Mouse (Mus musculus): ENCODE measurements around the gene Ccnc.
"Not testable (repeated sequence)": the region's sequence is repeated elsewhere in the genome, so short reads cannot be mapped to it uniquely, and the experiment has no call there.

Gene Ccnc

DNA sequence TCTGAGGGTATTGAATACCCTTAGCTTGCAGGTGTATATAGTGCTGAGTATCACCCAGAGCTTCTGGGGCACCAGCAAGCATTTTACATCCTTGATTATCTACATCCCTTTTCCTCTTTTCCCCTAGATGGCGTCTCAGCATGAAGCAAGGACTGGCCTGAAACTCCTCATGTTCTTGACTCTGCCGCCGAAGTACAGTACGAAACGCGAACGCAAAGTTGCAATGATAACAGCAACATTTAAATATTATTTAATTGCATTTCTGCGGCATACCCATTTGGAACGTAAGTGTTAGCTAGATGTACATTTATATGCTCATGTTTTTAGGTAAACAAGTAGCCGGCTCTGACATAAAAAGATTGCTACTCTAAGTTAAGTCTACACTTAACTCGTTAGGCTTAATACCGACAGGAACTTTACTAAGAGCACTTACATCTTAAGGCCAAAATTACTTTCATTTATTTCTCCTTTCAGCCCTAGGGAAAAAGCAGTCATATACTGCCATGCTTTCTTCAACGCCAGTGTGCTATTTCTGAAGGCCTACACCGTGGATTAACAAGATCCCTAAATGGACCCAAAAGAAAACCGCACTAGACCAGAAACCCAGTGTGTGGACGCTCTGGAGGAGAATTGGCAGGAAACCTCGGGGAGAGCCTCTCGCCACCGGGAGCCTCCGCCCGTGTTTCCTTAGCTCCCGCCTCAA lies 438 bp upstream of the Ccnc start:
- DNase-seq (ENCODE audit: inconsistent ontology term) = no peak

DNA sequence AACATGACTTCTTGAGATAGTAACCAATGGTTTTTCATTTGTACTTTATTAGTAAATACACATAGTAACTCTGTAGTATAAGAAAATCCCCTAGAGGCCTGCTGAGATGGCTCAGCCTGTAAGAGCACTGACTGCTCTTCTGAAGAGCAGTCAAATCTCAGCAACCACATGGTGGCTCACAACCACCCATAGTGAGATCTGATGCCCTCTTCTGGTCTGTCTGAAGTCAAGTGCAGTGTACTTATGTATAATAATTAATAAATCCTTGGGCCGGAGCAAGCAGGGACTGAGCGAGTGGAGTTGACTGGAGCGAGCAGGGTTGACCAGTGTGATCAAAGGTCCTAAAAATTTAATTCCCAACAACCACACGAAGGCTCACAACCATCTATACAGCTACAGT lies 11.7 kb downstream of the Ccnc start:
- no peak for DNase-seq (ENCODE audit: inconsistent ontology term)

DNA sequence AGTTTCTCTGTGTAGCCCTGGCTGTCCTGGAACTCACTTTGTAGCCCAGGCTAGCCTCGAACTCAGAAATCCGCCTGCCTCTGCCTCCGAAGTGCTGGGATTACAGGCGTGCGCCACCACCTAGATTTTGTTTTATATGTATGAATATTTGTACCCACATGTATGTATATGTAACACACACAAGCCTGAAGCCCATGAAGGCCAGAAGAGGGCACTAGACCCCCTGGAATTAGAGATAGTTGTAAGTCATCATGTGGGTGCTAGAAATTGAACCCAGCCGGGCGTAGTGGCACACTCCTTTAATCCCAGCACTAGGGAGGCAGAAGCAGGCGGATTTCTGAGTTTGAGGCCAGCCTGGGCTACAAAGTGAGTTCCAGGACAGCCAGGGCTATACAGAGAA lies 16.6 kb downstream of the Ccnc start:
- not testable (repeated sequence) for DNase-seq (ENCODE audit: inconsistent ontology term)

DNA sequence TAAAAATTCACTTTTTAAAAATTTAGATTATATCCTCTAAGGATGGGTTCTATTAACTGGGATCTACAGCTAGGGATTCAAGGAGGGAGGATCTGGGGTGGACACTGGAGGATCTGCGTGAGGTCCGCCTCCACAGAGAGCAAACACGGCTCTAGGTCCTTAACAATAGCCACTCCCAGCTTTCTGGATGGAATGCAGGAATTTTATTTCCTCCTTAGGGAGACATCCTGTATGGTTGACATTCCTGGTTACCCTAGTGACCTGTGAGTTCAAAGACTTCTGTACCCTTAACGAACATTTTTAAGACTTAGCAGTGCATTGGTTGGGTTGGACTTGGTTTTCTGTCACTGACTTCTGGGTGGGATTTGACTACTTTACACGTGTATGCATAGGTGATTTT lies 18.2 kb downstream of the Ccnc start:
- no peak for DNase-seq (ENCODE audit: inconsistent ontology term)

DNA sequence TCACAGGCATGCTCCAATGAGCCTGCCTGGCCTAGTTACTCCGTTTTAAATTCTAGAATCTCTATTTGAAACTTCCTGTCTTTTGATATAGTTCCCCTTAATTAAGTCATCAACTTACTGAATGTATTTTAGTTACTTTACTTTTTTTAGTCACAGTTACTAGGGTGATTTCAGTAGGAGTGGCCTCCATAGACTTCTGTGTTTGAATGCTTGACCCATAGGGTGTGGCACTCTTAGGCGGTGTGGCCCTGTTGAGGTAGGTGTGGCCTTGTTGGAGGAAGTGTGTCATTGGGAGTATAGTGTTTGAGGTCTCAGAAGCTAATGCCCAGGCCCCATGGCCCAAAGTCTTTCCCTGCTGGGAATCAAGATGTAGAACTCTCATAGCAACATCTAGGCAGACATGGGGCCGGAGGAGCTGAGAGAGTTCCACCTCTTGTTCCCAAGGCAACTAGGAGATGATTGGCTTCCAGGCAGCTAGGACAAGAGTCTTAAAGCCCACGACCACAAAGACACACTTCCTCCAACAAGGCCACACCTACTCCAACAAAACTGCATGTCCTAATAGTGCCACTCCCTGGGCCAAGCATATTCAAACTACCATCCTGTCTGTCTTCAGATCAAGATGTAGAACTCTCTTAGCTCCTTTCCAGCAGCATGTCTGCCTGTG lies 27.8 kb downstream of the Ccnc start:
- no peak for DNase-seq (ENCODE audit: inconsistent ontology term)

DNA sequence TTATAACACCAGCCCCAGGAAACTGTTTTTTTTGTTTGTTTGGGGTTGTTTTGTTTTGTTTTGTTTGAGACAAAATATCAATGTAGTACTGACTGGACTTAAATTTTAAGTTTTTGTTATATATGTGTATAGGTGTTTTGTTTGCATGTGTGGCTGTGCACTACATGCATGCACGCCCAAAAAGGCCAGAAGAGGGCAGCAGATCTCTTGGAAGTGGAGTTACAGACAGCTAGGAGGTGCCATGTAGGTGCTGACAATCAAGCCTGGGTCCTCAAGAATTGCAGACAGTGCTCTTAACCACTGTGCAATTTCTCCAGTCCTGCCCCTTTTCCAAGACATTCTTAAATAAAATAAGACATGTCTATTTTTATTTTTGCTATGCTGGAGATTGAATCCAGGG lies 31.4 kb downstream of the Ccnc start:
- DNase-seq (ENCODE audit: inconsistent ontology term) = no peak

DNA sequence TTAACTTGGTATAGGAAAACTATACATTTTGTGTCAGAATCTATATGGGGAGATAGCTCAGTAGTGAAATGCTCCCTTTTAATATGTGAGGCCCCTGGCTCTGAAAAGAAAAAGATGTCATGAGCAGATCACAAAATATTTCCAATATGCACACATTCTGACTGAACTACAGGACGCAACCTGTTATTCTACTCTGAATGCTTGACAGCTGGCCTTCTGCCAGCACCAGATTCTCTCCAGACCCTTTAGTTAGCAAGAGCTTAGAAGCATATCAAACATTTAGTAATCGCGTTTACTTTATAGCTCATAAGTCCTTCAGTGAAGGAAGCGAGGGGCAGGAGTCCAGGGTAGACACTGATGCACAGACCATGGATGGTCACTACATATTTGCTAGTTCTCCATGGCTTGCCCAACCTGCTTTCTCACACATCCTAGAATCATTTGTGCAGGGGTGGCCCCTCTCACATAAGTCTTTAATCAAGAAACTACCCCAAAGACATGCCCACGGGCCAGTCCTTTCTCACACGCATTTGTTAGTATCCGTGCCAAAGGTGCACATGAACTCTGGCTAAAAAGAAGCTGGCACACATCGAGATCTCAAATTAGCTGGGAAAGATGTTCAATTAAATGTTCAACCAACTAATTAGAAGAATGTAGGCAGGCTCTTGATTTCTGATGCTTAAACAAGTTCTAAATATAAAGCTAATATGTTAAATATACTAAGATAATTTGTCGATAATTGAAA lies 34.1 kb downstream of the Ccnc start:
- DNase-seq (ENCODE audit: inconsistent ontology term) = no peak

DNA sequence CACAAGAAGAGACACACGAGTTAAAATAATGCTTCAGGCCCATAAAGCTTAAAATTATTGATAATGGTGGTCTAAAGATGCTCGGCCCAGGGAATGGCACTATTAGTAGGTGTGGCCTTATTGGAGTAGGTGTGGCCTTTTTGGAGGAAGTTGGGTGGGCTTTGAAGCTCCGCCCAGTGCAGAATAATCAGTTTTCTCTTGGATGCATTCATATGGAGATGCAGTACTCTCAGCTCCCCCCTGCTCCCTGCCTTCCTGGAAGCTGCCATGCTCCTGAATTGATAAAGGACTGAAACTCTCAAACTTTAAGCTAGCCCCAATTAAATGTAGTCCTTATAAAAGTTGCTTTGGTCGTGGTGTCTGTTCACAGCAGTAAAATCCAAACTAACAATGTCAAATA lies 36.3 kb downstream of the Ccnc start:
- DNase-seq (ENCODE audit: inconsistent ontology term) = no peak

DNA sequence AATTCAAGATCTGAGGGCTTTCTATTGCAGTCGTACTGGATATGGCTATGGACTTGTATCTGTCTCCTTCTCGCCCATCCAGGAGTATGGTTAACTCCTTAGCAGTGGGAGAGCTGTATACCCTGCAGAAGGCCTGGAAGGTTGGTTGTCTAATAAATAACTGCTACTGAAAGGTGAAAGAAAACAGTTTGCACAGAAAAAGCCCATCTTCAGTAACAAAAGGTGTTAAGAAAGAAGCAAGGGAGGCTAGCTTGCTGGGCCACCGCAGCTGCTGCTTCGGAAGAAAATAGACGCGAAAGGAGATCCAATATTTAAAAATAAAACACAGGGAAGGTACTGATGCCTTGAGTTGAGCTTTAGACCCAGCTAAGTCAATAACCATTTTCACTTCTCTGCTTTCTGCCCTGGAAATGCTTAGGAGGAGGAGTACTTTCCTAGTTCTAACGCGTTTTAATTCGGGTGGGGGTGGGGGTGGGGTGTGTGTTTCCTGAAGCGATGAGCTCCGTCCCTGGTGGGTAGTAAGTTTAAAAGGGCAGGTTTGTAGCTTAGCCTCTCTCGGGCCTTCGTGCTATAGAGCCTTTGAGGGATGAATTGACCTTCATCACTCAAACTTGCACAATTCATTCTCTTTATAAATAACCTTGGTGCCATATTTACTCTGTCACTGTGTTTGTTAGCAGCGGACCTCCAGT lies 38.8 kb downstream of the Ccnc start:
- no peak for DNase-seq (ENCODE audit: inconsistent ontology term)

DNA sequence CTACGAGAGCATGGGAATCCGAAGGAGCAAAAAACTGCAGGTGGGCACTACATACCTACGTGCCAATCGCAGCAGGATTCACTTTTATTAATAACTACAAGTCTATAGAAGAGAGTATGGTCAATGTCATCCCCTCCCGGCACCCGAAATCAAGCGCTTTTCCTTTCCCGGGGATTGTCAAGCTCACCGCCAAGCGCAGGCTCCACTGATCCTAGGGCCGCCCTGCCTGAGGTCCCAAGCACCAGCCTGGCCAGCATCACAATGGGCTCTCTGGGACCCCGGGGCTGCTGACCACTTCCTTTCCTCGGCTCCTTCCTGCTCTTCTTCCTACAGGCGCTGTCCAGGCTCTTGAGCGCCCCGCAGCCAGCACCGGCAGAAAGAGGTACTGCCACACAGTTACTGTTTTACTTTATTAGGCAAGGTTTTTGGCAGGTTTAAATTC lies 39.4 kb downstream of the Ccnc start, which contains the start of the genes Usp45 and Tstd3:
Usp45 (plus strand) TSS at position 294 of the 442 bp plus-strand sequence.
Tstd3 (minus strand) TSS at position 350 of the 442 bp plus-strand sequence.
- DNase-seq (ENCODE audit: inconsistent ontology term) = peak; percentile 80

DNA sequence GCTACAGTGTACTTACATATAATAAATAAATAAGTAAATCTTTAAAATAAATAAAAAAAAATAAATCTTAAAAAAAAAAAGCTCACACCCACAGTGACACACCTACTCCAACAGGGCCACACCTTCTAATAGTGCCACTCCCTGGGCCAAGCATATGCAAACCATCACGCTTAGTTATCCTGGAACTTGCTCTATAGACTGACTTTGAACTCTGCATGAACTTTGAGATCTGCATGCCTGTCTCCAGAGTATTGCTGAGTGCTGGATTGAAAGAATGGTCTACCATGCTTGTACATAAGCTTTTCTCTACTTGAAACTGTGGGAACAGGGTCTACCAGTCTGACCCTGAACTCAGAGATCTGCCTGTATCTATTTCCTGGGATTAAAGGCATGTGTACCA lies 43.6 kb downstream of the Ccnc start:
- DNase-seq (ENCODE audit: inconsistent ontology term) = no peak

DNA sequence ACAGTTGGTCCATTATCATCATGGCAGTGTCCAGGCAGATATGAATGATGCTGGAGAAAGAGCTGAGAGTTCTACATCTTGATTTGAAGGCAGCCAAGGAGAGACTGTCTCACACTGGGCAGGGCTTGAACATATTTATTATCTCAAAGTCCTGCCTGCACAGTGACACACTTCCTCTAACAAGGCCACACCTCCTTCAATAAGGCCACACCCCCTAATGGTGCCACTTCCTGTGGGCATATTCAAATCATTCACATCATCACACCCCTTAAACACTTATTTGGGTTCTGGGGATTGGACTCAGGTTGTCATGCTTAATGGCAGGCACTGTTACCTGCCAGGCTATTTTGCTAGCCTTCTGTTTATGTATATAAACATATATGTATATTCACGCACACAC lies 44.8 kb downstream of the Ccnc start:
- no peak for DNase-seq (ENCODE audit: inconsistent ontology term)

DNA sequence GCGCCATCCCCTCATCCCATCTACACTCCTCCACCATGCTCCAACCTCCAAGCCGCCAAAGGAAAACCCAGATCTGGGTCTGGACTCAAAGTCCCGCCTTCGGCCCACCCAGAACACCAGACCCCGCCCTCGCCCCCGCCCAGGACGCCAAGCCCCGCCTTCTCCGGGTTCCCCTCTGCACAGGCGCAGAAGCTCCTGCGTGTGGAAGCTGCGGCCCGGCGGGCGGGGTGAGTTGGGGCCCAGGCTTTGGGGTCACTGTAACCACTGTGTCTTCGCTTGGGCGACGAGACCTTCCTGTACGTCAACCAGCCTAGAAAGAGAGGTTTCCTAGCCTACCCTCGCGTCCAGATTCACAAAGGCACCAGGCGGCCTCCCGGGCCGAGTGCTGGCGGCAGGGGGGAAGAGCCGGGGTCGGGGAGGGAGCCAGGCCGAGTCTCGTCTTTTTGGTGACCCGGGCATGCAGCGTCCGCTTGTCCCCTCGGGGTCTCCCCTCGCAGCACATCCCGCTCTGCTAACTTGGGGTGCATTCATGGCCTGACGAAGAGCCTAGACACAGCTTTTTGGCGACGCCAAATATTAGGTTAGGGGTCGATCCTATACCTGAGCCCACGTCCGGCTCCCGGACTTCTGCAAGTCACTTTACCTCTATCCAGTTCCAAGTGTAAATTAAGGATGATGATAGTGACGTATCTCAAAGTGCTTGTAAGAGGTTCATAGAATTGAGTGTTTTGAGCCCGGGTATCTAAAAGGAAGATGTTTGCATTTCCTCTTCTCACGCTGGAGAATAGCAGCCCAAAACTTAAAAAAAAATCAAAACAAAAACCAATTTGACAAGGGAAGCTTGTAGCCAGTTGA lies 48.8 kb downstream of the Ccnc start:
- DNase-seq (ENCODE audit: inconsistent ontology term) = peak; percentile 95

DNA sequence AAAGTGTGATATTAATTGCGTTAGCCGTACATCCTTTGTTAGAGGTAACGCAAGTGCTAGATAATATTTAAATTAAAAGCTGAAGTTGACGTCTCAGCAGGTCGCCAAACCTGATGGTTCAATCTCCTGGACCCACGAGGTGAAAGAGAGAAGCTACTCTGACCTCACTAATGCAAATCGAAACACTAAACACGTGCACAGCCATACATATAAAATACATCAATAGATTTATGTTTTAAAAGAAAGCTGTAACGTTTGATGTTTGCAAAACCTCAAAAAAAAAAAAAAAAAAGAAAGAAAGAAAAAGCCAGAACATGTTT lies 49.4 kb downstream of the Ccnc start:
- no peak for DNase-seq (ENCODE audit: inconsistent ontology term)

DNA sequence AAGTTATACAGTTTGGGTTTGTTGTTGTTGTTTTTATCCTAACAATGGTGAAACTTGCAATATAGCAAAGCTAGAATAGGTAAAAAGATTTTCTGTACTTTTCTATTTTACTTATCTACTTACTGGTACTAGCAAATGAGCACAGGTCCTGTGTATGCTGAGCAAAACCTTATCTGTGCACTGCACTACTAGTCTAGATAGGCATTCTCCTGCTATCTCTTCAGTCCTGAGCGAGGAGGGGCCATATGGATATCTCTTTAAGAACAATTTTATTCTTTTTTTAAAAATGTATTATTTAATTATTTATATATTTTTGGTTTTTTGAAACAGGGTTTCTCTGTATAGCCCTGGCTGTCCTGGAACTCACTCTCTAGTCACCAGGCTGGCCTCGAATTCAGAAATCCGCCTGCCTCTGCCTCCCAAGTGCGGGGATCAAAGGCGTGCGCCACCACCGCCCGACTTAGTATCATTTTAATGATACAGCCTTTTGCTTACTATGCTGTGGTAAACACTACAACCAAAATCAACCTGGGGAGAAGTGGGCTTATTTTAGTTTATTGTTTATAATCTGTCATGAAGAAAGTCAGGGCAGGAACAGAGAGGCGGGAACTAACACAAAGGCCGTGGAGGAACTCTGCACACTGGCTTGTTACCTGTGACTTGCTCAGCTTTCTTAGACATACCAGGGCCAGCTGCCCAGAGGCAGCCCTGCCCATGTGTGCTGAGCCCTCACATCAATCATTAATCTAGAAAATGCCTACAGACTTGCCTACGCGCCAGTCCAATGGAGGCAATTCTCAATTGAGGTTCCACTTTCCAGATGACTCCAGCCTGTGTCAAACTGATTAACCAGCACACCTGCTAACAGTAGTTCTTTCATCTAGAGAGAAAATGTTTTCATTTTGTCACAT lies 53.6 kb downstream of the Ccnc start:
- DNase-seq (ENCODE audit: inconsistent ontology term) = no peak

DNA sequence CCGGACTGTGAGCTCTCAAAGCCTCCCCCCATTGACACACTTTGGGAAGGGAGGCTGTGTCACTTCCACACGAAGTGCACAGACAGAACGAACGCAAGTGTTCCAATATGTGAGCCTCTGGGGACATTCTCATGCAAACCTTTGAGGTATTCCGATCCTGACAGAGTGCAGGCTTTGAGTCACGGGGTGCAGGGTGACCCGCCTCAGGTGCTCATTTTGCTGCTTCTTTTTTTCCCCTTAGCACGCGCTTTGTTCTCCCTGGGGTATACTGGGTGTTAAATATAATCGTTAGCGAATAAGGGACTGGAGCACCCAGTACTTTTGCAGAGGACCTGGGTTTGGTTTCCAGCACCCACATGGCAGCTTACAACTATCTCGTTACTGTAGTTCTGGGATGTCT lies 58.8 kb downstream of the Ccnc start:
- DNase-seq (ENCODE audit: inconsistent ontology term) = no peak

DNA sequence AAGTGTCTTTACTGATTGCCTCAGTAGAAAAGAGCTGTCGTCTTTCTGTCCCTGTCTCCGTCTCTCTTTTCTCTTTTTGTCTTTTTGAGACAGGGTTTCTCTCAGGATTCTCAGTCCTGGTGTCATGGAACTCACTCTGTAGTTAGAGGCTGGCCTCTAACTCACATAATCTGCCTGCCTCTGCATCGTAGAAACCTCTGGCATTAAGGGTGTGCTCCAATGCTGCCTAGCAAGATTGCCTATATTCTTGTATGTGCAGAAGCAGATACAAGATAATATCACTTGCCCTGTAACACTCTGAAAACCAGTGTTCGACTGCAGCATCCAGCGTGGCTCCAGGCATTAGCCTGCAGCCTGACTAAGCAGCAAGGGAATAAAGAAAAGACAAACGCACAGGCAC lies 61.4 kb downstream of the Ccnc start:
- no peak for DNase-seq (ENCODE audit: inconsistent ontology term)

DNA sequence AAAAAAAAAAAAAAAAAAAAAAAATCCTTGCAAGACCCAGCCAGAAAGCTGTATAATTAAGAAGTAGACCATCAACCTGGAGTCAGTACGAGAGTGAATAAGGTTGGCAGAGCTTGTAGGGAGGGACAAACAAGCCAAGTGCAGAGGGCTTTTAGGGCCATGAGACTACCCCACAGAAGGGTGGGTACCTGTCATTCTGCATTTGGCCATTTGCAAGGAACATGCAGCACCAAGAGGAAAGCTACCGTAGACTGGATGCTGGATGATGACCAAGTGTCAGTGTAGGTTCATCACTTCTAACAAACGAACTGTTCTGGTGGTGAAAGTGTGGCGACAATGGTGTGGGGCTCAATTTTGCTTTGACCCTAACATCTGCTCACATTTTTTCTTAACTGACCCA lies 62.3 kb downstream of the Ccnc start:
- DNase-seq (ENCODE audit: inconsistent ontology term) = no peak

DNA sequence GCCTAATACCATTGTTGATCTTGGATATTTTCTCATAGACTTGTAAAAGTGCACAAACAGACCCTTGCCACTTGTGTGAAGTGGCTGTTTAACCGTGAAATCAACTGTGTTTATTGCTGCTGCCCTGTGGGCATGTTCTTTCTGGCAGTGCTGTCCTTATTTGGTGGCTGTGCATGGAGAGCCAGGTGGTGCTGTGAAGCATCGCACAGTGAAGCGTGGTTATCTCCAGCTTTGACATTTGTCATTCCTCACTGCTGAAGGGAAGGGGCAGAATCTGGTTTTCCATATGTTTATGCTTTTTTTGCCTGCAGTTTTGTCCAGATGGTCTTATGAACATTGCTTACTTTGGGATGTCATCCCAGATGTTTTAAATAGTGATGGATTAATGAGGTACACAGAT lies 66.1 kb downstream of the Ccnc start:
- no peak for DNase-seq (ENCODE audit: inconsistent ontology term)

DNA sequence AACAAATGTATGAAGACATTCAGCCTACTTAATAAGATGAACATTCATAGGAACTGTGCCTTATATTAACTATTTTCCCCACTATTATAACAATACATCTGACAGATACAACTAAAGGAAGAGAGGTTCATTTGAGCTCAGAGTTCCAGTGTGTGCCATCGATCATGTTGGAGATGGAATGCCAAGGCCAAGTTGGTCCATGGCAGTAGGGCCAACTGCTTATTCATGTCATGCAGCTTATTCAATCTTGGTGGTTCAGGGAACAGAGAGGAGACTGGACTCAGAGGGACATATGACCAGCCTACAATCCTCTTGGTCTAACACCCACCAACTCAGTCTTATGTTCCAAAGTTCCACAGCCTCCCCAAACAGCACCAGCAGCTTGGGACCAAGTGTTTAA lies 73.5 kb downstream of the Ccnc start:
- no peak for DNase-seq (ENCODE audit: inconsistent ontology term)
